Mouse (Mus musculus): ENCODE results near the gene Wdr3. TPM values are rescaled to one million over a fixed set of nuclear protein-coding genes. Genes with fewer than 3 reads are reported as not detected.

Gene Wdr3
- 53.9 TPM for polyA plus RNA-seq (2017; shearing (Covaris generic))

GRCm38 (mm10) chr3:100162315-100163105, at the start of gene Wdr3, which contains the start of gene Gdap2:
Gene Wdr3, minus strand, starts transcription at chr3:100162407.
Gene Gdap2, plus strand, starts transcription at chr3:100162381.

Other genes with a start within 250 kb of the Wdr3 start
- 49.1 TPM for gene Gdap2, start within 50 bp of the Wdr3 start, polyA plus RNA-seq (2017; shearing (Covaris generic))

Data from effector memory CD4-positive, alpha-beta T cell, adult 7 months (primary cell).